Mouse (Mus musculus): ENCODE data around the gene Ube2l6. TPM values are rescaled to one million over a fixed set of nuclear protein-coding genes. Genes with fewer than 3 reads are reported as not detected.

Ube2l6 gene
- polyA plus RNA-seq, 1 experiment from 2014 or later, result 28.6 TPM

DNA sequence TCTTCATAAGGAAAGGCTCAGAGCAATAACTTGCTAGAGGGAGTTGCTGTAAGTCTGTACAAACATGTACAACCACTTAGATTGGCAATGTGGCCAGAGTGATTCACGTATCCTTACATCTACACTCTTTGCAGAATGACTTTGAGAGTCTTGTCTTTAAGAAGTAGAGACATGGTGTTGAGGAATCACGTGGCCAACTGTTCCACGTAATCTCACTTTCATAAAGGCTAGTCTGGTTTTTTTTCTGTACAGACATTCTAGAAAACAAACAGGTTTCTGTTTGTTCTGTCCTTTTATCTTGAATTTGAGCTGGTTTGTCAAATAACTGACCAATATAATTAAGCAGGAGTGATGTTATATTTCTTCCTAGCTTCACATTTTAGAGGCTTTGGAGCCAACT, 37.3 kb upstream of the Ube2l6 start:
- Histone ChIP-seq H3K4me2 (replicated peaks; ENCODE audit: low read depth) (no peak overlapping the region), H3K4me1 (replicated peaks; ENCODE audit: control insufficient read depth, insufficient read depth) (no peaks in the 10 kb centered on the region), H3K27ac (replicated peaks) (no peak overlapping the region), H3K27me3 (ENCODE audit: control insufficient read depth, insufficient read depth, low read length) (no peaks in the 10 kb centered on the region), H3K36me3 (ENCODE audit: control insufficient read depth, insufficient read depth, low read length) (no peaks in the 10 kb centered on the region), H3K9ac (ENCODE audit: low read length) (no peak overlapping the region), H3K9me3 (ENCODE audit: control insufficient read depth, low read length) (no peaks in the 10 kb centered on the region), H3K4me3 (ENCODE audit: low read depth, low read length) (no peak overlapping the region)
- ATAC-seq (ENCODE audit: low FRiP score, low TSS enrichment) (no peak), DNase-seq (ENCODE audit: low spot score) (no peak)
- TF ChIP-seq CTCF (IDR thresholded peaks at IDR 0.05; ENCODE audit: low read depth) (no peak), EP300 (optimal IDR thresholded peaks at IDR 0.05) (no peak)
- WGBS, result 64% methylated on average over 3 of the region's 3 CpGs

DNA sequence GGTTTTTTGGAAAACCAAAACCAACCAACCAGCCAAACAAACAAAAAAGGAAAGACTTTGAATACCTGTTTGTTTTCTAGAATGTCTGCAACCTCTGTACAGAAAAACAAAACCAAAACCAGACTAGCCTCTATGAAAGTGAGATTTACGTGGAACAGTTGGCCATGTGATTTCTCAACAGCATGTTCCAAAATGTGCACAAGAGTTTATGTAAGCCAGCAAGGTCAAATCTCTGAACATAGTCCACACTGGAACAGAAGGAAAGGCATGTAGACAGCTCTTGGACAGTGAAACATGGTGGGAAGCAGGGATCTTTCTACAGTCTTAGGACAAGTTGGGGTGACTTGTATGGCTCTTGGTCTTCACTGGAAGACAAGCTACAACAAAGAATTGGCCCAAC, 36.8 kb upstream of the Ube2l6 start:
- H3K27ac ChIP-seq (replicated peaks), result no peak overlapping the region
- WGBS, result 62% methylated on average over 1 of the region's 1 CpGs
- no peak for DNase-seq (ENCODE audit: low spot score)

DNA sequence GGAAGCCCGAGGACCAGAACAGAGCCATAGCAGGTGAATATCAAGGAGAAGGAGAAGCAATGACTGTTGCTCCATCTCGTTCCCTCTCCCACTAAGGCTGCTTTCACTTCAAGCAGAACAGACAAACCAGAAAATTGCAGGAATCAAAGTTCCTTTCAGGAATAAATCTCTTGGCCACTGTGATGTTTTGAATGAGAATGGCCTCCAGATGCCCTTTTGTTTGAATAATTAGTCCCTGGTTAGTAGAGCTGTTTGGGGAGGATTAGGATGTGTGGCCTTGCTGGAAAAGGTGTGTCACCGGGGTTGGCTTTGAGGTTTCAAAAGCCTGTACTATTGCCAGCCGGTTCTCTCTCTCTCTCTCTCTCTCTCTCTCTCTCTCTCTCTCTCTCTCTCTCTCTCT, 36.3 kb upstream of the Ube2l6 start:
- no peak overlapping the region for H3K4me3 ChIP-seq (ENCODE audit: low read depth, low read length)
- no peak for DNase-seq (ENCODE audit: low spot score)
- no peak overlapping the region for H3K4me2 ChIP-seq (replicated peaks; ENCODE audit: low read depth)
- no peak overlapping the region for H3K27ac ChIP-seq (replicated peaks)
- TF ChIP-seq CTCF (IDR thresholded peaks at IDR 0.05; ENCODE audit: low read depth) (no peak), EP300 (optimal IDR thresholded peaks at IDR 0.05) (no peak)
- H3K36me3 ChIP-seq (ENCODE audit: control insufficient read depth, insufficient read depth, low read length), result no peaks in the 10 kb centered on the region
- H3K9me3 ChIP-seq (ENCODE audit: control insufficient read depth, low read length), result no peaks in the 10 kb centered on the region
- no peak overlapping the region for H3K9ac ChIP-seq (ENCODE audit: low read length)
- H3K27me3 ChIP-seq (ENCODE audit: control insufficient read depth, insufficient read depth, low read length), result no peaks in the 10 kb centered on the region
- no peaks in the 10 kb centered on the region for H3K4me1 ChIP-seq (replicated peaks; ENCODE audit: control insufficient read depth, insufficient read depth)
- 50% methylated on average over 4 of the region's 4 CpGs for WGBS
- ATAC-seq (ENCODE audit: low FRiP score, low TSS enrichment), result no peak

More for the DNA sequence above, 36.8 kb upstream of the Ube2l6 start:
- TF ChIP-seq EP300 (optimal IDR thresholded peaks at IDR 0.05), result no peak
- TF ChIP-seq CTCF (IDR thresholded peaks at IDR 0.05; ENCODE audit: low read depth), result no peak
- H3K4me3 ChIP-seq (ENCODE audit: low read depth, low read length), result no peak overlapping the region
- no peak overlapping the region for H3K9ac ChIP-seq (ENCODE audit: low read length)
- no peak overlapping the region for H3K4me2 ChIP-seq (replicated peaks; ENCODE audit: low read depth)
- H3K36me3 ChIP-seq (ENCODE audit: control insufficient read depth, insufficient read depth, low read length), result no peaks in the 10 kb centered on the region
- no peak for ATAC-seq (ENCODE audit: low FRiP score, low TSS enrichment)
- no peaks in the 10 kb centered on the region for H3K9me3 ChIP-seq (ENCODE audit: control insufficient read depth, low read length)
- H3K4me1 ChIP-seq (replicated peaks; ENCODE audit: control insufficient read depth, insufficient read depth), result no peaks in the 10 kb centered on the region
- H3K27me3 ChIP-seq (ENCODE audit: control insufficient read depth, insufficient read depth, low read length), result no peaks in the 10 kb centered on the region

DNA sequence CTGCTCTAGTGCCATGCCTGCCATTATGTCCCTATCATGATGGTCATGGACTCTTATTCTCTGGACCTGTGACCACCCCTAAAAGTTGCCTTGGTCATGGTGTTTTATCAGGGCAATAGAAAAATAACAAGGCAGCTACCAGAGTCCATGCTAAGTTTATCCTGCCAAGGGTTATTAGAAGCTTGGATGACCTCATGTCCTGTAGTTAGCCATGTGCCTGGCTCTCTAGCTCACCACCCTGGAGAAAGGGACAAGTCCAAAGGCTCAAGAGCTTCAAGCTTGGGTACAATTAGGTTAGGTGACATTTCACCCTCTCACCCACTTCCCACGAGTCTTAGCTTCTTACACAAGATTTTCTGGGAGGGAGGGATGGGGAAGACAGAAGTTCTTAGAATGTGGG, 35.8 kb upstream of the Ube2l6 start:
- no peaks in the 10 kb centered on the region for H3K36me3 ChIP-seq (ENCODE audit: control insufficient read depth, insufficient read depth, low read length)
- H3K4me2 ChIP-seq (replicated peaks; ENCODE audit: low read depth), result no peak overlapping the region
- no peak overlapping the region for H3K9ac ChIP-seq (ENCODE audit: low read length)
- H3K4me1 ChIP-seq (replicated peaks; ENCODE audit: control insufficient read depth, insufficient read depth), result no peaks in the 10 kb centered on the region
- ATAC-seq (ENCODE audit: low FRiP score, low TSS enrichment), result no peak
- 57% methylated on average over 1 of the region's 1 CpGs for WGBS
- H3K9me3 ChIP-seq (ENCODE audit: control insufficient read depth, low read length), result no peaks in the 10 kb centered on the region
- no peak overlapping the region for H3K4me3 ChIP-seq (ENCODE audit: low read depth, low read length)
- TF ChIP-seq EP300 (optimal IDR thresholded peaks at IDR 0.05), result no peak
- TF ChIP-seq CTCF (IDR thresholded peaks at IDR 0.05; ENCODE audit: low read depth), result no peak
- no peaks in the 10 kb centered on the region for H3K27me3 ChIP-seq (ENCODE audit: control insufficient read depth, insufficient read depth, low read length)
- DNase-seq (ENCODE audit: low spot score), result no peak
- H3K27ac ChIP-seq (replicated peaks), result no peak overlapping the region

DNA sequence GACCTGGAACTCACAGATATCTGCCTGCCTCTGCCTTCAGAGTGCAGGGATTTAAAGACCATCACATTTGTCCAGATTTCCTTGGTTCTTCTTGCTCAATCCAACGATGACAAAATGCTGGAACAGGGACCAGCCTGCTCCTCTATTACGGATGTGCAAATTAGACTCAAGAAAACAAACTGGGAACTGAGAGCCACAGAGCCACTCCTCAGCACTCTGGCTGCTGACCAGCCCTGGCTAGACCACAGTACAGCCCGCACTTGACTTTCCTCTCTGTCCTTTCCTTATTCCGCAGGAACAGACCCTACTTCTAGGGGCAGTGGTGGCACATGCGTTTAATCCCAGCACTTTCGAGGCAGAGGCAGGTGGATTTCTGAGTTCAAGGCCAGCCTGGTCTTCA, 28.1 kb upstream of the Ube2l6 start:
- Histone ChIP-seq H3K27me3 (ENCODE audit: control insufficient read depth, insufficient read depth, low read length) (no peaks in the 10 kb centered on the region), H3K9ac (ENCODE audit: low read length) (no peak overlapping the region), H3K9me3 (ENCODE audit: control insufficient read depth, low read length) (no peaks in the 10 kb centered on the region), H3K36me3 (ENCODE audit: control insufficient read depth, insufficient read depth, low read length) (no peaks in the 10 kb centered on the region), H3K4me2 (replicated peaks; ENCODE audit: low read depth) (no peak overlapping the region), H3K4me1 (replicated peaks; ENCODE audit: control insufficient read depth, insufficient read depth) (no peaks in the 10 kb centered on the region), H3K27ac (replicated peaks) (no peak overlapping the region), H3K4me3 (ENCODE audit: low read depth, low read length) (no peak overlapping the region)
- TF ChIP-seq CTCF (IDR thresholded peaks at IDR 0.05; ENCODE audit: low read depth) (no peak), EP300 (optimal IDR thresholded peaks at IDR 0.05) (no peak)
- DNase-seq (ENCODE audit: low spot score) (no peak), ATAC-seq (ENCODE audit: low FRiP score, low TSS enrichment) (no peak)
- 71% methylated on average over 6 of the region's 6 CpGs for WGBS

DNA sequence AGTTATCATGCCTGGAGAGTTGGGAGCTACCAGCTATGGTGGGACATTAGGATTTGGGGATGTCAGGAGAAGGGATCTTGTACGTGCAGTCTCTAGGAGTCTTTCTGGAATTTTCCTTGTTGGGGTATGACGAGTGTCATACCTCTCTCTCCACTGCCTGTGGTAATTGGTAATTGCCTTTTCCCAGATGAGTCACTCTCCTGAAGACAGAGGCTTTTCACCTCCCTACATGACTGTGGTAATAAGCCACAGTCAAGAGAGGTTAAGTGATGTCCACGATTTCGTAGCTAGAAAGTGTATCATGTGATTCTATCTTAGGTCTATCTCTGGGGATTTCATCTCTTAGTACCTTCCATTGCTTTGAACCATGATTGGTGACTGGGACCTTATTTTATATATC, 26.2 kb upstream of the Ube2l6 start:
- Histone ChIP-seq H3K9me3 (ENCODE audit: control insufficient read depth, low read length) (no peaks in the 10 kb centered on the region), H3K4me3 (ENCODE audit: low read depth, low read length) (no peak overlapping the region), H3K27ac (replicated peaks) (no peak overlapping the region), H3K27me3 (ENCODE audit: control insufficient read depth, insufficient read depth, low read length) (no peaks in the 10 kb centered on the region), H3K36me3 (ENCODE audit: control insufficient read depth, insufficient read depth, low read length) (no peaks in the 10 kb centered on the region), H3K4me1 (replicated peaks; ENCODE audit: control insufficient read depth, insufficient read depth) (no peaks in the 10 kb centered on the region), H3K9ac (ENCODE audit: low read length) (no peak overlapping the region), H3K4me2 (replicated peaks; ENCODE audit: low read depth) (no peak overlapping the region)
- 77% methylated on average over 4 of the region's 4 CpGs for WGBS
- DNase-seq (ENCODE audit: low spot score) (no peak), ATAC-seq (ENCODE audit: low FRiP score, low TSS enrichment) (no peak)
- TF ChIP-seq CTCF (IDR thresholded peaks at IDR 0.05; ENCODE audit: low read depth) (no peak), EP300 (optimal IDR thresholded peaks at IDR 0.05) (no peak)

Data from stomach, postnatal 0 days (tissue).